Mouse (Mus musculus) bone marrow, adult 2 months (tissue): ENCODE measurements at regions not wholly inside any gene's neighbourhood (a gene's known extent, or its start where the extent isn't known, plus 50 kb on each side); places are given as distances from the start of the nearest gene placed in this dataset.

Experiments used
- H3K27ac ChIP-seq: fragments of 200-500 bp; 2 replicates; pipeline ENCODE4 v1.5.1; 2012; ENCODE audit warnings: low read depth, mild to moderate bottlenecking, control low read depth, inconsistent platforms, low read length; ENCODE audit not compliant: control insufficient read depth, poor library complexity, insufficient read depth
- H3K4me1 ChIP-seq: fragments of 200-500 bp; 2 replicates; pipeline ENCODE4 v1.6.1; 2011; ENCODE audit warnings: low read length; ENCODE audit not compliant: control insufficient read depth, insufficient read depth
- H3K4me3 ChIP-seq: fragments of 200-500 bp; replicated peaks from 2 replicates; pipeline ENCODE3; 2011; ENCODE audit warnings: mild to moderate bottlenecking, low read depth, low read length, control low read depth; ENCODE audit not compliant: control insufficient read depth
- CTCF ChIP-seq: fragments of 200-500 bp; IDR thresholded peaks from 2 replicates; pipeline ENCODE4 v1.5.1; 2011; ENCODE audit warnings: low read length, control low read depth; ENCODE audit not compliant: control insufficient read depth, insufficient read depth
- POLR2A ChIP-seq: fragments of 200-500 bp; IDR thresholded peaks from 2 replicates; pipeline ENCODE4 v1.6.1; 2011; ENCODE audit warnings: low read depth, mild to moderate bottlenecking, control low read depth, low read length, borderline replicate concordance; ENCODE audit not compliant: control insufficient read depth
- WGBS: fragments of 180-500 bp; shearing (Covaris S2); methylation state at CpG from one replicate; pipeline ENCODE4 v1.1.7; 2018; 5-methylcytosine and 5-hydroxymethylcytosine counted together

GRCm38 (mm10) chr19:56198474-56199236 is 88.3 kb upstream of the Habp2 start:
- no peak overlapping the region for H3K4me3 ChIP-seq
- TF ChIP-seq POLR2A (no peak), CTCF (no peak)
- no peak overlapping the region for H3K27ac ChIP-seq
- no peaks in the 10 kb centered on the region; the same call in 1 of the 2 replicates for H3K4me1 ChIP-seq
- WGBS = 74% methylated on average over 15 of the region's 15 CpGs

- Histone ChIP-seq H3K4me1 (no peaks in the 10 kb centered on the region; the same call in 1 of the 2 replicates), H3K27ac (no peak overlapping the region), H3K4me3 (no peak overlapping the region)
- 77% methylated on average over 14 of the region's 14 CpGs for WGBS
- TF ChIP-seq POLR2A = no peak
- no peak for TF ChIP-seq CTCF
Observed at GRCm38 (mm10) chr19:56199401-56200150, 87.4 kb upstream of the Habp2 start.

- no peak overlapping the region for H3K27ac ChIP-seq
- TF ChIP-seq POLR2A (no peak), CTCF (peak; percentile 40; the same call in 1 of the 2 replicates)
- no peaks in the 10 kb centered on the region for H3K4me1 ChIP-seq
- H3K4me3 ChIP-seq = no peak overlapping the region
- 63% methylated on average over 9 of the region's 9 CpGs for WGBS
Observed at GRCm38 (mm10) chr19:56201007-56201682, 85.8 kb upstream of the Habp2 start.

GRCm38 (mm10) chr19:56201738-56202480 is 85.0 kb upstream of the Habp2 start:
- no peak overlapping the region for H3K4me3 ChIP-seq
- peak; percentile 72 for TF ChIP-seq CTCF
- no peak for TF ChIP-seq POLR2A
- H3K4me1 ChIP-seq = no peaks in the 10 kb centered on the region
- H3K27ac ChIP-seq = no peak overlapping the region

- WGBS = 56% methylated on average over 9 of the region's 9 CpGs
- Histone ChIP-seq H3K4me3 (no peak overlapping the region), H3K27ac (no peak overlapping the region), H3K4me1 (no peaks in the 10 kb centered on the region)
- no peak for TF ChIP-seq POLR2A
- no peak for TF ChIP-seq CTCF
Observed at GRCm38 (mm10) chr19:56202481-56203130, 84.3 kb upstream of the Habp2 start.

- TF ChIP-seq CTCF (no peak), POLR2A (no peak)
- Histone ChIP-seq H3K4me1 (no peaks in the 10 kb centered on the region; the same call in none of the 2 replicates), H3K27ac (no peak overlapping the region), H3K4me3 (no peak overlapping the region)
- 78% methylated on average over 6 of the region's 6 CpGs for WGBS
Observed at GRCm38 (mm10) chr19:56218536-56218935, 68.4 kb upstream of the Habp2 start.

GRCm38 (mm10) chr19:56220724-56221407 is 66.1 kb upstream of the Habp2 start:
- H3K4me1 ChIP-seq = peaks cover 4% of the 10 kb centered on the region
- no peak for TF ChIP-seq CTCF
- TF ChIP-seq POLR2A = no peak
- H3K27ac ChIP-seq = no peak overlapping the region
- no peak overlapping the region for H3K4me3 ChIP-seq
- 75% methylated on average over 15 of the region's 15 CpGs for WGBS
